Mouse (Mus musculus) lung, adult 2 months (tissue): ENCODE results near the gene Cacna2d1.

Source experiments
- CTCF ChIP-seq: fragments of 200-500 bp; IDR thresholded peaks from 2 replicates; pipeline ENCODE4 v1.5.1; 2011; ENCODE audit warnings: mild to moderate bottlenecking, low read length, control low read depth; ENCODE audit not compliant: insufficient read depth
- POLR2A ChIP-seq: fragments of 200-500 bp; IDR thresholded peaks from 2 replicates; pipeline ENCODE4 v1.6.1; 2011; ENCODE audit warnings: low read depth, mild to moderate bottlenecking, control low read depth, low read length, borderline replicate concordance; ENCODE audit errors: extremely low read depth

DNA sequence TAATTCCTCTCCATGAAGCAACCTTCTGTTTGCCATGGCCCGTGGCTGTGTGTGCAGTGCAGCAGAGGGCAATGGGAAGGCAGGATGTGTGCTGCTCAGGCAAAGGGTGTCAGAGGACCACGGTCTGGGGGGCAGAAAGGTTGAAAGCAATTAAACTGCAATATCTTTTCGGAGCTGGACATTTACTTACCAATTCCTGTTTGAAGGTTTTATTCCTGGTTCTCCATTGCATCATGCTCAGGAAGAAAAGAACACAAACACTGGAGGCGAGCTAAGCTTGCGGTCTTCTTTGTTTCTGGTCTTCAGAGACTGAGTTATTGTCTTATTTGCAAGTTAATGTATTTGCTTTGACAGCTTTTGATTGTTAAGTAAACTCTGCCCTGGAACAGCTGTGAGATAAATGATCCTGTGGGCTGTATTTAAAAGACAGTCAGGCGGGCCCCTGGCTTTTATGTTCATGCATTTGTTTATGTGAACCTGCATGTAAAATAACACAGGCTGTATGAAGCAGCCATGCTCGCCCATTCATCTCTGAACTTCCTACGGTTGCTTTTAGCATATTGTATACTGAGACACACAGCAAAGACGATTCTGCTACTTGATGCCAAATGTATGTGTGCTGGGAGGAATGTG, 68.1 kb downstream of the Cacna2d1 start:
- TF ChIP-seq CTCF: no peak
- no peak for TF ChIP-seq POLR2A
